Mouse (Mus musculus) kidney, adult 2 months (tissue): ENCODE measurements around the gene Sgk1.

Experiments
- CTCF ChIP-seq: fragments of 200-500 bp; conservative IDR thresholded peaks from 2 replicates; pipeline ENCODE4 v1.5.1; 2011; ENCODE audit warnings: low read depth, mild to moderate bottlenecking, control low read depth, low read length, moderate library complexity, mixed read lengths; ENCODE audit not compliant: insufficient read depth, insufficient read length
- POLR2A ChIP-seq: fragments of 200-500 bp; IDR thresholded peaks from one replicate; pipeline ENCODE4 v1.6.1; 2011; ENCODE audit warnings: low read depth, low read length, control low read depth

DNA sequence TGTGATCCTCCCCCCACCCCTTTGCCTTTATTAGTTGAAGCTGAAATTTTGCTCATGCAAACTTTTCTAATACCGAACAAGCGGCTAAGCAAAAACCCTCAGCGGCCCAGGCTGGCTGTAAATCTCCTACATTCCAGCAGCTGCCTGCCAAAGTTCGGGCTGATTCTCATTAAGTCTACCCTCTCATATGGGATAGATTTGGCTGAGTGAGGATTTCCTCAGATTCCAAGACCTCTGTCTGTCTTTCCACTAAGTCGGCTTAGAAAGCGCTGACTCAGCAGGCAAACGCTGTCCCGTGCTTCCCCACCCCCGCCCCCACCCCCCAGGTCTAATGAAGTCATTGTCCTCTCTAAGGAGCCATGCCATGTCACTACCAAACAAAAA lies 55.2 kb downstream of the Sgk1 start:
- TF ChIP-seq POLR2A (no peak), CTCF (no peak)
